Mouse (Mus musculus) liver, embryonic 14 days (tissue): ENCODE results near the gene Sec31b. TPM values are rescaled to one million over a fixed set of nuclear protein-coding genes. Genes with fewer than 3 reads are reported as not detected.

Source experiments
- polyA plus RNA-seq: library from polyadenylated mRNA; depleted of rRNA; stranded (reverse); fragments of >200 nt; gene quantifications from 2 replicates; pipeline ENCODE4 v1.2.3, GENCODE M21; 2012; rRNA removed

The Sec31b gene
- 0.46 and 0.52 TPM in 2 replicates for polyA plus RNA-seq

DNA sequence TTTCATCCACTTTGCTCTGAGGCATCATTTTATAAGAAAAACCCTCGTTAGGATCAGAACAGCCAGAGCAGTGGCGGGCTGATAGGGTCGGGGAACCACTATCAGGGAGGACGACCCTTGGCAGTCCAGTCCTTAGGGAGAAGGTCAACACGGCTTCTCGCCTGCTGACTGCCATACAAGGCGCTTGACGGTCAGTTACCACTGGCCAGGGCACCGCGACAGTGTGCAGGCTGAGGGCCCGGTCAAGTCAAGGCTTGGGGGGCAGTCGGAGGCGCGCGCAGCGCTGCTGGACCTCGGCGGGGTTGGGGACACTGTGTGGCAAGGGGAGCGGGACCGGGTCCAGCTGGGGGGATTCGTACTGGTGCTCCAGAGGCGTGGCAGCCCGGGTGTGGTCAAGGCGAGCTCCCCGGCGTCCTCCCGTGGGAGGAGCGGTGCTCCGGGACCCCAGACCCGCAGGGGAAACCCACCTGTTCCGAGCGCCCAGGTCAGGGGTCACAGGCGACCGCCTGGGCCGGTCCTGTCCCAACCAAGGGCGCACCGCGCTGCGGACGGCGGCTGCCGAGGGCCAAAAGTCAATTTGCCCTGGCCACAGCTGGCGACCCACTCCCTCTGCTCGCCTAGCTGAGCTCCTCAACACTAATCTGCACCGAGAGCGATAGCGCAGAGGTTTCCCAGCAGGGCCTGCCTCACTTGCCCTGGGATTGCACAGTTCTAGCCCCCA is at the start of gene Sec31b:
Sec31b (minus strand) TSS at position 544 of the 721 bp plus-strand sequence.

DNA sequence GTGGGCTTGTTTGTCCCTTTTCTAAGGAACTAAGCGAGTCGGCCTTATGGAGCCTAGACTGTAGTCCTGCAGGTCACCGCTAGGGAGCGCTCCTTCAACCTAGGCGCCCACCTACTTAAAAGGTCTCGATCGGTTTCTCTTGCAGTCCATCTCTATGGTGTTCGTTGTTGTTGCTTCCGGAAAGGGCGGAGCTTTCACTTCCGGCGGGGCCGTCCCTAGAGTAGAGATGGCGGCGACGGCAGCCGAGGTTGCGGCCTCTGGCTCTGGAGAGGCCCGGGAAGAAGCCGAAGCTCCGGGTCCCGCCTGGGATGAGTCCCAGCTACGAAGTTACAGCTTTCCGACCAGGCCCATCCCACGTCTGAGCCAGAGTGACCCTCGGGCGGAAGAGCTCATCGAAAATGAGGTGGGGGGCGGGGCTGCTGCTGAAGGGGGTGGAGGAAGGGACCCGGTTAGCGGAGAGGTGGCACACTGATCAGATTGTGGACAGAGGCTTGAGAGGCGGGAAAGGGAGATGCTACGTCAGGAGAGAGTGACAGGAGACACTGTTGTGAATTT is 17.1 kb upstream of the Sec31b start, which contains the start of gene Hif1an:
Hif1an (plus strand) TSS at position 199 of the 555 bp plus-strand sequence.

DNA sequence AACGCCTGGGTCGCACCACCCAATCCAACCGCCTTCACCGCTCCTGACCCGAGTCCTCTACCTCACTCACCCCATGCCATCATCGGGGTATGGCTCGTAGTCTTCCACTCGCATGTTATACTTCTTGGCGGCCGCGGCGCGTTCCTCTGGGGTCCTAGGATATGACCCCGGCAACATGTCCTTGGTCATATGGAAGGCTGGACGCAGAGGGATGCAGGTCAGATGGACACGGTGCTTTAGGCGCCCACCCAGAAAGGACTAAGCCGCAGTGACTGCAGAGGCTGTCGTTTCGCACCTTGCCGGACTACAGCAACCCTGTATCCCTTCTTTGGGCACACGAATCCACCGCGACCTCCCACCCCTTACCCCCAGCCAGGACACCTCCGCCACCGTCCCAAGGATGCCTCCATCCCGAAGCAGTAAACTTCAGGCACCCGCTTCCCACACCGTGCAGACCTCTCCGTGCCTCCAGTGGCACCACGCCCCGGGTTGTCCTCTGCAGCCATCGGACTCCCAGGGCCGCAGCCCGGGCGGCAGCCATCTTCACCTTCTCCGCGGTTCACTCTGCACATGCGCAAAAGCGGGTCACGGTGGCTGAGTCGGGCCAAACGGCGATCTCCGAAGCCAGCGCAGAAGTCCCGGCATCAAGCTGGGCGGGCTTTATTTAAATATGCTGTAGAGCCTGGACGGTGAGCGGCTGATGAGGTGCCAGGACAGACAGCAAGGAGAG is 9.4 kb upstream of the Sec31b start, which contains the start of gene Ndufb8:
Ndufb8 (minus strand) TSS at position 580 of the 730 bp plus-strand sequence.

DNA sequence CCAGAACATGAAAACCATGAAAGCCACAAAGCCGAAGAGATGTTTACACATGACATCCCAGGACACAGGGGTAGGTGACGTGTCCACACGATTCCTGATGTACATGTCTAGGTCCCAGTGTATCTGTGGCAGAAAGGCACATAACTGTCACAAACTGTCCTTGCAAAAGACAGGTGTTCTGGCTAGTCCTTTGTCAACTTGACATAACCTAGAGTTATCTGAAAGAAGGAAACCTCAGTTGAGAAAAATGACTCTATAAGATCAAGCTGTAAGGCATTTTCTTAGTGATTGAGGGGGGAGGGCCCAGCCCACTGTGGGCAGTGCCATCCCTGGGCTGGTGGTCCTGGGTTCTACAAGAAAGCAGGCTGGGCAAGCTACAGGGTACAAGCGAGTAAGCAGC is 7.1 kb upstream of the Sec31b start, which contains the start of gene Gm20538:
Gm20538 (minus strand) TSS at position 101 of the 400 bp plus-strand sequence.

DNA sequence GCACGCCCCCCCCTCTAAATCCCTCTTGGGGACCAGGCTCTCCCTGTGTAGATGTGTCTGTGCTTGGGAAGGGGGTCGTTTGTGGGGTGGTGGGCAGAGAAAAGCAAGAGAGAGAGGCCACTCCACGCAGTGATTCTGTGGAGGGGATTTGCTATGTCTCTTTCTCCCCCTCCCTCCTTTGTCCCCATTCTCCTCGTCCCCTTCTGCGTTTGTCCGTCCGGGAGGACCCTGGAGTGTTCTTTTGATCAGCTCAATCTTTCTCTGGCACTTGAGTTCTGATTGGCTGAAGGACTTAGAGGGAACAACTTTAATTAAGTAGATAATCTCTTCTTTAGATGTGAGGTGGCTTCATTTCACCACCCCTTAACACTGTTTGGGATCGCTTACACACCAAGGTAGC is 52.5 kb downstream of the Sec31b start, which contains the start of gene Wnt8b:
Wnt8b (plus strand) TSS at position 345 of the 400 bp plus-strand sequence.

Other genes starting within 250 kb of the Sec31b start
- 0.06 and 0.07 TPM in 2 replicates for gene Scd4, start 212.8 kb downstream of the Sec31b start, polyA plus RNA-seq
- gene Scd1, start 138.0 kb downstream of the Sec31b start, polyA plus RNA-seq: 21.0 and 23.2 TPM in 2 replicates
- gene Wnt8b, start 52.4 kb downstream of the Sec31b start, polyA plus RNA-seq: not detected in 2 replicates
- not detected in 2 replicates for gene Gm20538, start 7.0 kb upstream of the Sec31b start, polyA plus RNA-seq
- 203 and 207 TPM in 2 replicates for gene Ndufb8, start 9.6 kb upstream of the Sec31b start, polyA plus RNA-seq
- 6.6 and 7.4 TPM in 2 replicates for gene Hif1an, start 17.0 kb upstream of the Sec31b start, polyA plus RNA-seq
- not detected in 2 replicates for gene Pax2, start 210.2 kb upstream of the Sec31b start, polyA plus RNA-seq